Comparison of ENCODE assay signal across 11 mouse cellular contexts in genomic region chr5:144914433-144914906, GRCm38 (mm10). TPM values are rescaled to one million over a fixed set of nuclear protein-coding genes. Genes with fewer than 3 reads are reported as not detected.
A peak's percentile ranks its signal among the peaks of the same experiment; 100 is the strongest.
DNase-seq lines count a peak whose midpoint lies in the region; ATAC-seq and TF ChIP-seq lines count a peak whose summit lies in the region.
"Had no signal": no experiment of that assay in that cellular context is flagged by ENCODE, and none has a peak within 500 bp of the region (broad histone marks: within the 10 kb centered on the region; RNA-seq: fewer than 3 reads in every experiment).

No protein-coding gene starts in this region.

- DNase-seq in forebrain, embryonic 10.5 days (ENCODE audit: extremely low spot score, low spot score) = no peak
- no peak for DNase-seq in limb, embryonic 10.5 days (ENCODE audit: low spot score)
- DNase-seq in kidney, postnatal 0 days (ENCODE audit: low spot score) = peak; percentile 71
- DNase-seq in right cerebral cortex, postnatal 36 days (ENCODE audit: low spot score in 2 of 2) = peak; percentile 69 to 86
- no peak for DNase-seq in thymus, postnatal 25 days
- no peak for DNase-seq in thymus, postnatal 36 days

- no peak overlapping the region for H3K4me3 ChIP-seq in forebrain, embryonic 10.5 days
- no peak overlapping the region for H3K4me3 ChIP-seq in forebrain, embryonic 15.5 days
- no peak overlapping the region for H3K4me3 ChIP-seq in limb, embryonic 12.5 days (replicated peaks)
- no peak overlapping the region for H3K4me3 ChIP-seq in limb, embryonic 10.5 days
- no peak overlapping the region for H3K4me3 ChIP-seq in kidney, postnatal 0 days (replicated peaks; ENCODE audit: low read depth, low read length)
- H3K4me3 ChIP-seq: limb, embryonic 13.5 days; stomach, embryonic 15.5 days had no signal

- ATAC-seq in forebrain, embryonic 15.5 days (replicated peaks) = no peak
- ATAC-seq in limb, embryonic 12.5 days (ENCODE audit: insufficient number of reproducible peaks, insufficient read depth, low FRiP score, low TSS enrichment, low read depth) = no peak
- peak; percentile 81 for ATAC-seq in kidney, postnatal 0 days (replicated peaks; ENCODE audit: low FRiP score, low read depth)
- ATAC-seq: forebrain, embryonic 14.5 days had no signal

- H3K9me3 ChIP-seq in forebrain, embryonic 10.5 days = no peaks in the 10 kb centered on the region
- H3K9me3 ChIP-seq in forebrain, embryonic 15.5 days = no peaks in the 10 kb centered on the region
- H3K9me3 ChIP-seq in limb, embryonic 12.5 days = no peaks in the 10 kb centered on the region
- no peaks in the 10 kb centered on the region for H3K9me3 ChIP-seq in limb, embryonic 10.5 days (replicated peaks)
- H3K9me3 ChIP-seq in kidney, postnatal 0 days (replicated peaks; ENCODE audit: low read length) = no peaks in the 10 kb centered on the region
- H3K9me3 ChIP-seq: limb, embryonic 13.5 days; stomach, embryonic 15.5 days had no signal

- 0 out of 2 replicates have a peak overlapping the region, but pooled peaks have one; percentile 44 for H3K27ac ChIP-seq in forebrain, embryonic 10.5 days
- no peak overlapping the region for H3K27ac ChIP-seq in forebrain, embryonic 15.5 days (replicated peaks)
- H3K27ac ChIP-seq in limb, embryonic 12.5 days = peak overlapping the region; percentile 45; the same call in 1 of the 2 replicates
- H3K27ac ChIP-seq in limb, embryonic 10.5 days = no peak overlapping the region
- peak overlapping the region; percentile 42; the same call in 1 of the 2 replicates for H3K27ac ChIP-seq in kidney, postnatal 0 days
- H3K27ac ChIP-seq: limb, embryonic 13.5 days; stomach, embryonic 15.5 days had no signal

- H3K4me2 ChIP-seq in forebrain, embryonic 15.5 days (replicated peaks) = no peak overlapping the region
- H3K4me2 ChIP-seq in limb, embryonic 12.5 days = no peak overlapping the region
- H3K4me2 ChIP-seq in kidney, postnatal 0 days (ENCODE audit: low read length) = 0 out of 2 replicates have a peak overlapping the region, but pooled peaks have one; percentile 10
- H3K4me2 ChIP-seq: limb, embryonic 13.5 days; stomach, embryonic 15.5 days had no signal

- H3K4me1 ChIP-seq in forebrain, embryonic 10.5 days = peaks cover 58% of the 10 kb centered on the region
- H3K4me1 ChIP-seq in forebrain, embryonic 15.5 days = peaks cover 33% of the 10 kb centered on the region
- peaks cover 33% of the 10 kb centered on the region for H3K4me1 ChIP-seq in limb, embryonic 12.5 days (replicated peaks)
- H3K4me1 ChIP-seq in limb, embryonic 10.5 days = peaks cover 22% of the 10 kb centered on the region
- peaks cover 38% of the 10 kb centered on the region for H3K4me1 ChIP-seq in kidney, postnatal 0 days (replicated peaks; ENCODE audit: insufficient read depth, low read length)

- no peaks in the 10 kb centered on the region for H3K27me3 ChIP-seq in forebrain, embryonic 10.5 days (ENCODE audit: poor library complexity, severe bottlenecking)
- H3K27me3 ChIP-seq in forebrain, embryonic 15.5 days = no peaks in the 10 kb centered on the region
- H3K27me3 ChIP-seq in limb, embryonic 12.5 days = no peaks in the 10 kb centered on the region
- no peaks in the 10 kb centered on the region for H3K27me3 ChIP-seq in limb, embryonic 10.5 days (ENCODE audit: low read depth, poor library complexity, severe bottlenecking)
- H3K27me3 ChIP-seq in kidney, postnatal 0 days (ENCODE audit: insufficient read depth, low read length) = no peaks in the 10 kb centered on the region
- H3K27me3 ChIP-seq: limb, embryonic 13.5 days; stomach, embryonic 15.5 days had no signal

- H3K9ac ChIP-seq in forebrain, embryonic 15.5 days (replicated peaks) = no peak overlapping the region
- H3K9ac ChIP-seq in limb, embryonic 12.5 days (replicated peaks) = no peak overlapping the region
- H3K9ac ChIP-seq in kidney, postnatal 0 days (ENCODE audit: low read depth, low read length) = no peak overlapping the region
- H3K9ac ChIP-seq: limb, embryonic 13.5 days; stomach, embryonic 15.5 days had no signal

- no peaks in the 10 kb centered on the region for H3K36me3 ChIP-seq in forebrain, embryonic 10.5 days (replicated peaks)
- H3K36me3 ChIP-seq in forebrain, embryonic 15.5 days = no peaks in the 10 kb centered on the region
- no peaks in the 10 kb centered on the region for H3K36me3 ChIP-seq in limb, embryonic 12.5 days
- no peaks in the 10 kb centered on the region for H3K36me3 ChIP-seq in limb, embryonic 10.5 days
- H3K36me3 ChIP-seq in kidney, postnatal 0 days (ENCODE audit: insufficient read depth, low read length) = no peaks in the 10 kb centered on the region
- H3K36me3 ChIP-seq: limb, embryonic 13.5 days; stomach, embryonic 15.5 days had no signal

- no peak for TF ChIP-seq CTCF in kidney, postnatal 0 days (IDR thresholded peaks at IDR 0.05; ENCODE audit: low read depth)

- WGBS in forebrain, embryonic 10.5 days = 85% methylated on average over 7 of the region's 7 CpGs
- WGBS in forebrain, embryonic 15.5 days = 51% methylated on average over 7 of the region's 7 CpGs
- 58% methylated on average over 7 of the region's 7 CpGs for WGBS in limb, embryonic 12.5 days
- WGBS in limb, embryonic 10.5 days = 75% methylated on average over 7 of the region's 7 CpGs
- WGBS in kidney, postnatal 0 days = 19% methylated on average over 7 of the region's 7 CpGs

RNA-seq across cellular contexts. Expression of gene Smurf1, which starts 51.2 kb away (rescaled TPM):
- polyA plus RNA-seq in forebrain, embryonic 10.5 days (2016; fragmentation: Nextera tagmentation; extraction: Ambion mirVana) = 12.1 and 13.0 TPM in 2 replicates
- 28.4 and 29.7 TPM in 2 replicates for polyA plus RNA-seq in forebrain, embryonic 15.5 days (2015; fragmentation: Nextera tagmentation; extraction: Ambion mirVana)
- 23.3 and 25.5 TPM in 2 replicates for polyA plus RNA-seq in limb, embryonic 12.5 days (2016; fragmentation: Nextera tagmentation; extraction: Ambion mirVana)
- polyA plus RNA-seq in limb, embryonic 10.5 days (2016; fragmentation: Nextera tagmentation; extraction: Ambion mirVana) = 15.0 and 19.4 TPM in 2 replicates
- polyA plus RNA-seq in kidney, postnatal 0 days (2015; fragmentation: Nextera tagmentation; extraction: Ambion mirVana) = 12.6 and 13.4 TPM in 2 replicates

Comparison
In these comparisons a context has a peak if more than half of its experiments do, and no peak if none do; other contexts are left out.
1. H3K27ac ChIP-seq: peak in forebrain, embryonic 10.5 days (single experiment), limb, embryonic 12.5 days (single experiment) and kidney, postnatal 0 days (single experiment); none in forebrain, embryonic 15.5 days (single experiment) and limb, embryonic 10.5 days (single experiment).
2. DNase-seq: peak in kidney, postnatal 0 days (single experiment) and right cerebral cortex, postnatal 36 days (2 of 2); none in forebrain, embryonic 10.5 days (single experiment), limb, embryonic 10.5 days (single experiment), thymus, postnatal 25 days (single experiment) and thymus, postnatal 36 days (0 of 2).